Mouse (Mus musculus): ENCODE data around the gene Gm3285. TPM values are rescaled to one million over a fixed set of nuclear protein-coding genes. Genes with fewer than 3 reads are reported as not detected.

Gene Gm3285
- polyA plus RNA-seq, 1 experiment from 2014 or later, result not detected

GRCm38 (mm10) chr10:77878985-77879384 lies 17.2 kb downstream of the Gm3285 start:
- Histone ChIP-seq H3K27me3 (ENCODE audit: control insufficient read depth, insufficient read depth, low read length) (no peaks in the 10 kb centered on the region), H3K9ac (replicated peaks; ENCODE audit: low read length) (no peak overlapping the region), H3K4me3 (ENCODE audit: low read depth, low read length) (no peak overlapping the region), H3K27ac (replicated peaks; ENCODE audit: low read depth, low read length) (no peak overlapping the region), H3K4me2 (ENCODE audit: low read depth, low read length) (no peak overlapping the region), H3K4me1 (ENCODE audit: control insufficient read depth, insufficient read depth, low read length) (no peaks in the 10 kb centered on the region), H3K36me3 (replicated peaks; ENCODE audit: control insufficient read depth, insufficient read depth, low read depth, low read length) (no peaks in the 10 kb centered on the region), H3K9me3 (replicated peaks; ENCODE audit: control insufficient read depth, low read length) (no peaks in the 10 kb centered on the region)
- ATAC-seq (replicated peaks; ENCODE audit: insufficient number of reproducible peaks, low FRiP score, low TSS enrichment, low read depth) (no peak), DNase-seq (ENCODE audit: low spot score) (peak; percentile 7)
- WGBS, result 58% methylated on average over 6 of the region's 6 CpGs

GRCm38 (mm10) chr10:77880305-77880704 lies 18.5 kb downstream of the Gm3285 start:
- H3K27ac ChIP-seq (replicated peaks; ENCODE audit: low read depth, low read length), result no peak overlapping the region
- WGBS, result 77% methylated on average over 3 of the region's 3 CpGs
- H3K36me3 ChIP-seq (replicated peaks; ENCODE audit: control insufficient read depth, insufficient read depth, low read depth, low read length), result no peaks in the 10 kb centered on the region
- DNase-seq (ENCODE audit: low spot score) (no peak), ATAC-seq (replicated peaks; ENCODE audit: insufficient number of reproducible peaks, low FRiP score, low TSS enrichment, low read depth) (no peak)
- no peak overlapping the region for H3K4me2 ChIP-seq (ENCODE audit: low read depth, low read length)
- no peak overlapping the region for H3K4me3 ChIP-seq (ENCODE audit: low read depth, low read length)
- no peaks in the 10 kb centered on the region for H3K9me3 ChIP-seq (replicated peaks; ENCODE audit: control insufficient read depth, low read length)
- H3K4me1 ChIP-seq (ENCODE audit: control insufficient read depth, insufficient read depth, low read length), result no peaks in the 10 kb centered on the region
- no peaks in the 10 kb centered on the region for H3K27me3 ChIP-seq (ENCODE audit: control insufficient read depth, insufficient read depth, low read length)
- no peak overlapping the region for H3K9ac ChIP-seq (replicated peaks; ENCODE audit: low read length)

GRCm38 (mm10) chr10:77882553-77882952 lies 20.8 kb downstream of the Gm3285 start:
- Histone ChIP-seq H3K9ac (replicated peaks; ENCODE audit: low read length) (no peak overlapping the region), H3K4me1 (ENCODE audit: control insufficient read depth, insufficient read depth, low read length) (no peaks in the 10 kb centered on the region), H3K36me3 (replicated peaks; ENCODE audit: control insufficient read depth, insufficient read depth, low read depth, low read length) (no peaks in the 10 kb centered on the region), H3K27me3 (ENCODE audit: control insufficient read depth, insufficient read depth, low read length) (no peaks in the 10 kb centered on the region), H3K9me3 (replicated peaks; ENCODE audit: control insufficient read depth, low read length) (no peaks in the 10 kb centered on the region), H3K4me2 (ENCODE audit: low read depth, low read length) (no peak overlapping the region), H3K4me3 (ENCODE audit: low read depth, low read length) (no peak overlapping the region), H3K27ac (replicated peaks; ENCODE audit: low read depth, low read length) (no peak overlapping the region)
- ATAC-seq (replicated peaks; ENCODE audit: insufficient number of reproducible peaks, low FRiP score, low TSS enrichment, low read depth) (no peak), DNase-seq (ENCODE audit: low spot score) (no peak)
- 81% methylated on average over 5 of the region's 5 CpGs for WGBS

GRCm38 (mm10) chr10:77886007-77886747 lies 24.4 kb downstream of the Gm3285 start:
- Histone ChIP-seq H3K9ac (replicated peaks; ENCODE audit: low read length) (no peak overlapping the region), H3K9me3 (replicated peaks; ENCODE audit: control insufficient read depth, low read length) (no peaks in the 10 kb centered on the region), H3K27ac (replicated peaks; ENCODE audit: low read depth, low read length) (no peak overlapping the region), H3K27me3 (ENCODE audit: control insufficient read depth, insufficient read depth, low read length) (no peaks in the 10 kb centered on the region), H3K36me3 (replicated peaks; ENCODE audit: control insufficient read depth, insufficient read depth, low read depth, low read length) (no peaks in the 10 kb centered on the region), H3K4me3 (ENCODE audit: low read depth, low read length) (no peak overlapping the region), H3K4me2 (ENCODE audit: low read depth, low read length) (no peak overlapping the region), H3K4me1 (ENCODE audit: control insufficient read depth, insufficient read depth, low read length) (no peaks in the 10 kb centered on the region)
- DNase-seq (ENCODE audit: low spot score) (peak; percentile 49), ATAC-seq (replicated peaks; ENCODE audit: insufficient number of reproducible peaks, low FRiP score, low TSS enrichment, low read depth) (no peak)
- 52% methylated on average over 12 of the region's 12 CpGs for WGBS

GRCm38 (mm10) chr10:77890987-77891565 lies 29.3 kb downstream of the Gm3285 start:
- ATAC-seq (replicated peaks; ENCODE audit: insufficient number of reproducible peaks, low FRiP score, low TSS enrichment, low read depth), result no peak
- 79% methylated on average over 8 of the region's 8 CpGs for WGBS
- no peak overlapping the region for H3K4me2 ChIP-seq (ENCODE audit: low read depth, low read length)
- DNase-seq (ENCODE audit: low spot score), result no peak
- no peak overlapping the region for H3K4me3 ChIP-seq (ENCODE audit: low read depth, low read length)
- no peaks in the 10 kb centered on the region for H3K4me1 ChIP-seq (ENCODE audit: control insufficient read depth, insufficient read depth, low read length)
- H3K9ac ChIP-seq (replicated peaks; ENCODE audit: low read length), result no peak overlapping the region
- no peaks in the 10 kb centered on the region for H3K27me3 ChIP-seq (ENCODE audit: control insufficient read depth, insufficient read depth, low read length)
- no peaks in the 10 kb centered on the region for H3K36me3 ChIP-seq (replicated peaks; ENCODE audit: control insufficient read depth, insufficient read depth, low read depth, low read length)
- H3K9me3 ChIP-seq (replicated peaks; ENCODE audit: control insufficient read depth, low read length), result no peaks in the 10 kb centered on the region
- no peak overlapping the region for H3K27ac ChIP-seq (replicated peaks; ENCODE audit: low read depth, low read length)

- no peak for ATAC-seq (replicated peaks; ENCODE audit: insufficient number of reproducible peaks, low FRiP score, low TSS enrichment, low read depth)
- H3K27ac ChIP-seq (replicated peaks; ENCODE audit: low read depth, low read length), result no peak overlapping the region
- H3K9me3 ChIP-seq (replicated peaks; ENCODE audit: control insufficient read depth, low read length), result no peaks in the 10 kb centered on the region
- no peaks in the 10 kb centered on the region for H3K36me3 ChIP-seq (replicated peaks; ENCODE audit: control insufficient read depth, insufficient read depth, low read depth, low read length)
- H3K4me2 ChIP-seq (ENCODE audit: low read depth, low read length), result no peak overlapping the region
- DNase-seq (ENCODE audit: low spot score), result peak; percentile 7
- H3K4me3 ChIP-seq (ENCODE audit: low read depth, low read length), result no peak overlapping the region
- H3K4me1 ChIP-seq (ENCODE audit: control insufficient read depth, insufficient read depth, low read length), result no peaks in the 10 kb centered on the region
- H3K9ac ChIP-seq (replicated peaks; ENCODE audit: low read length), result no peak overlapping the region
- no peaks in the 10 kb centered on the region for H3K27me3 ChIP-seq (ENCODE audit: control insufficient read depth, insufficient read depth, low read length)
- WGBS, result 70% methylated on average over 5 of the region's 5 CpGs
Measured at GRCm38 (mm10) chr10:77895562-77895961, 33.8 kb downstream of the Gm3285 start.

- DNase-seq (ENCODE audit: low spot score) (no peak), ATAC-seq (replicated peaks; ENCODE audit: insufficient number of reproducible peaks, low FRiP score, low TSS enrichment, low read depth) (no peak)
- no peaks in the 10 kb centered on the region; the same call in 1 of the 2 replicates for H3K4me1 ChIP-seq (ENCODE audit: control insufficient read depth, insufficient read depth, low read length)
- peaks cover 2% of the 10 kb centered on the region; the same call in 1 of the 2 replicates for H3K27me3 ChIP-seq (ENCODE audit: control insufficient read depth, insufficient read depth, low read length)
- WGBS, result 85% methylated on average over 7 of the region's 7 CpGs
- H3K27ac ChIP-seq (replicated peaks; ENCODE audit: low read depth, low read length), result no peak overlapping the region
- no peak overlapping the region for H3K9ac ChIP-seq (replicated peaks; ENCODE audit: low read length)
- H3K36me3 ChIP-seq (replicated peaks; ENCODE audit: control insufficient read depth, insufficient read depth, low read depth, low read length), result no peaks in the 10 kb centered on the region
- no peak overlapping the region for H3K4me2 ChIP-seq (ENCODE audit: low read depth, low read length)
- no peaks in the 10 kb centered on the region for H3K9me3 ChIP-seq (replicated peaks; ENCODE audit: control insufficient read depth, low read length)
- H3K4me3 ChIP-seq (ENCODE audit: low read depth, low read length), result no peak overlapping the region
Measured at GRCm38 (mm10) chr10:77900126-77900525, 38.4 kb downstream of the Gm3285 start.
